Mouse (Mus musculus) liver, embryonic 14.5 days (tissue): ENCODE measurements around the gene Pts.

Experiments
- CTCF ChIP-seq: IDR thresholded peaks from 2 replicates; pipeline ENCODE4 v1.5.1; 2016; ENCODE audit warnings: antibody characterized with exemption, low read depth, control low read depth
- EP300 ChIP-seq: IDR thresholded peaks from 2 replicates; pipeline ENCODE4 v1.6.1; 2016; ENCODE audit warnings: antibody characterized with exemption, low read depth

- no peak for TF ChIP-seq EP300
- TF ChIP-seq CTCF, result no peak
Measured at GRCm38 (mm10) chr9:50536603-50537135, 8.1 kb upstream of the Pts start.
